Comparison of ENCODE assay signal across 16 mouse cellular contexts in the genomic region with DNA sequence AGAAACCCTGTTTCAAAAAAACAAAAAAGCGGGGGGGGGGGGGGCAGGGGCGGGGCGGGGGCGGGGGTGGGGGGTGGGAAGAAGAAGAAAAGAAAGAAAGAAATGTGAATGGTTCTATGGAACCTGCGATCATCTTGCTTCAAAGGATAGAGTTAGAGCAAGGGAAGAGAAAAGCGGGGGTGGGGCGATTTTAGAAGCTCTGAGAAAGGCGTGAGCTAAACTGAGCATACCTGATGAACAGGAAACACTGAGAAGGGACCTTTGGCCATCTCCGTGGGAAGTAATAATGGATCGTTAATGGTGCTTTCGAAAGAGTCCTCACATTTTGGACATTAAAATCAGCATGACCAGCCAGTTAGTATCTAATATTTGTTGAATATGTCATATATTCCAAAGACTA.
"Had no signal": no experiment of that assay in that cellular context is flagged by ENCODE, and none has a peak within 500 bp of the region (broad histone marks: within the 10 kb centered on the region; RNA-seq: fewer than 3 reads in every experiment).

No protein-coding gene starts in this region.

- DNase-seq: kidney, adult 11 months; kidney, adult 9 months; kidney, postnatal 14 days; kidney, postnatal 4 days; layer of hippocampus, postnatal 36 days; left cerebral cortex, postnatal 4 days; liver, embryonic 13.5 days; lung, adult 2 months; lung, postnatal 14 days; lung, postnatal 4 days; midbrain, embryonic 14.5 days; right cerebral cortex, adult 18-20 months; right cerebral cortex, postnatal 14 days; right cerebral cortex, postnatal 4 days; spleen, adult 18-20 months; thymus, postnatal 25 days had no signal
